Mouse (Mus musculus) kidney, adult 8-10 months (tissue): ENCODE measurements around the gene C2cd4a.
A peak's percentile ranks its signal among the peaks of the same experiment; 100 is the strongest.

Experiments
- DNase-seq, 2 experiments: peaks; one replicate each; pipeline ENCODE4 v3.0.0; 2022

Gene C2cd4a

GRCm38 (mm10) chr9:67832046-67832605 is at the start of gene C2cd4a:
Gene C2cd4a (minus strand): TSS chr9:67832330.
- DNase-seq: no peak

- DNase-seq: no peak
Measured at GRCm38 (mm10) chr9:67878197-67878769, 46.2 kb upstream of the C2cd4a start.

- DNase-seq: no peak
Measured at GRCm38 (mm10) chr9:67877081-67877718, 45.1 kb upstream of the C2cd4a start.

DNA sequence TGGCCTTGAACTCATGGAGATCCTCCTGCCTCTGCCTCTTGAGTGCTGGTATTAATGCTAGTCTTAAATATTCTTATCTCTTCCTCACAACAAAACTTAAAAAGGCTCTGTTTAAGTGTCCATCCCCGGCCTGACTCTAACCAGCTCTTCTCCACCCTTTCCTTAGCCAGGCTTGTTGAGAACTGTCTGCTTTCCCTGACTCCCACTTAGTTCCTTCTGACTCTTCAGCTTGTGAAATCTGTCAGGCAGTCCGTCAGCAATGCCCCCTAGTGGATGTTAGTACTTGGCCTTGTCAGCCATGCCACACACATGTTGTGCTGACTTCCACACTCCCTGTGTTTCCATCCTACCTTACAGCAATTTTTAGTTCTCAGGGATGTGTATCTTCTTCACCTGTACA is 43.2 kb upstream of the C2cd4a start:
- DNase-seq: peak; percentile 22 to 47

- no peak for DNase-seq
Measured at GRCm38 (mm10) chr9:67874522-67875222, 42.5 kb upstream of the C2cd4a start.

GRCm38 (mm10) chr9:67869691-67870450 is 37.7 kb upstream of the C2cd4a start:
- no peak for DNase-seq

GRCm38 (mm10) chr9:67867411-67867810 is 35.3 kb upstream of the C2cd4a start:
- DNase-seq: no peak

- DNase-seq: peak in 1 of 2 experiments; percentile 21
Measured at GRCm38 (mm10) chr9:67865411-67865810, 33.3 kb upstream of the C2cd4a start.

DNA sequence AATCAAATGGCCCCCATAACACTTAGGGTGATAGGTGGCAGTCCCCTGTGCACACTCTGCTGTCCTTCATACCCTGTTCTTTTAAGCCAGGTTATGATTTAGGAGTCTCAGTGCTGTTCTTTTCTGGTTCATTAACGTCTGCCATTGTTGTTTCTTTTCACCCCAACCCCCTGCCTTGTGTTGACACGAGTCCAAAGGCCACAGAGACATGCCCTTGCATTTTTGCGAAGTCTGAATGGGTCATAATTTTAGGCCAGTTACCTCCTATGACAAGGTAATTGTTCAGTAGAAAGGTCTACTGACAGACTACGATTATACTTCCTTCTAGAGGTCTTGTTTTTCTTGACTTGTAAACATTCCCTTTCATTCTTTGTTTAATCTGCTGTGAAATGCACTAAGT is 31.9 kb upstream of the C2cd4a start:
- DNase-seq: peak in 1 of 2 experiments; percentile 12

- DNase-seq: no peak
Measured at GRCm38 (mm10) chr9:67863332-67863731, 31.2 kb upstream of the C2cd4a start.

DNA sequence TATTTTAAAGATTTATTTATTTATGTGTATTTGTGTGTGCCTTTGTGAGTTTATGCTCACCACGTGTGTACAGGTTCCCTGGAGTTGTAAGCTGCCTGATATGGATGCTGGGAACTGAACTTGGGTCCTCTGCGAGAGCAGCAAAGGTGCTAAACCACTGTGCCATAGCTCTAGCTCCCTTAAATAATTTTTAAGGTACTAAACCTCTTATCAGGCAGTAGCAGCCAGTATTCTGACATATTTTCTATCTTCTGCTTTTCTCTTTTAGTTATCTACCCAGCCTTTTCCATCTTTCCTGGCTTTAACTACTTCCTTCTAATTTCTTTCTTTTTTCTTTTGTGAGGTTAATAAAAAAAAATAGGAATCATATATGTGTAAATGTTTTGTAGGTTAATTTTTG is 28.1 kb upstream of the C2cd4a start:
- DNase-seq: no peak

GRCm38 (mm10) chr9:67851150-67851549 is 19.0 kb upstream of the C2cd4a start:
- no peak for DNase-seq

- no peak for DNase-seq
Measured at GRCm38 (mm10) chr9:67849846-67850245, 17.7 kb upstream of the C2cd4a start.

- DNase-seq: no peak
Measured at GRCm38 (mm10) chr9:67849397-67849796, 17.3 kb upstream of the C2cd4a start.

- no peak for DNase-seq
Measured at GRCm38 (mm10) chr9:67847606-67848005, 15.5 kb upstream of the C2cd4a start.

DNA sequence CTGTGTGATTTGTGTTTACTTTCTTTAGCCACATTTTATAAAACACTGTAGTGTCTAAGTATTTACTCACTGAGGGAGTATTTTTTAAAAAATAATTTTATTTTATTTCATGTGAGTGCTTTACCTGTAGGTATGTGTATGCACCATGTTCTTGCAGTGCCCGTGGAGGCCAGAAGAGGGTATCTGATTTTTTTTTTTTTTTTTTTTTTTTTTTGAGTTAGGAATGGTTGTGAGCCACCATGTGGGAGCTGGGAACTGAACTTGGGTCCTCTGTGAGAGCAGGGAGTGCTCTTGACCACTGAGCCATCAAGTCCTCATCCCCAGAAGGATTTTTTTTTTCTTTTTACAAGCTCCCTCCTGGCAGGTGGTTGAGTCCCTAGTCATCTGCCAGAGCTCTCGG is 14.0 kb upstream of the C2cd4a start:
- no peak for DNase-seq

GRCm38 (mm10) chr9:67845648-67846047 is 13.5 kb upstream of the C2cd4a start:
- no peak for DNase-seq

GRCm38 (mm10) chr9:67845012-67845411 is 12.9 kb upstream of the C2cd4a start:
- DNase-seq: no peak

GRCm38 (mm10) chr9:67842797-67843196 is 10.7 kb upstream of the C2cd4a start:
- peak in 1 of 2 experiments; percentile 46 for DNase-seq

DNA sequence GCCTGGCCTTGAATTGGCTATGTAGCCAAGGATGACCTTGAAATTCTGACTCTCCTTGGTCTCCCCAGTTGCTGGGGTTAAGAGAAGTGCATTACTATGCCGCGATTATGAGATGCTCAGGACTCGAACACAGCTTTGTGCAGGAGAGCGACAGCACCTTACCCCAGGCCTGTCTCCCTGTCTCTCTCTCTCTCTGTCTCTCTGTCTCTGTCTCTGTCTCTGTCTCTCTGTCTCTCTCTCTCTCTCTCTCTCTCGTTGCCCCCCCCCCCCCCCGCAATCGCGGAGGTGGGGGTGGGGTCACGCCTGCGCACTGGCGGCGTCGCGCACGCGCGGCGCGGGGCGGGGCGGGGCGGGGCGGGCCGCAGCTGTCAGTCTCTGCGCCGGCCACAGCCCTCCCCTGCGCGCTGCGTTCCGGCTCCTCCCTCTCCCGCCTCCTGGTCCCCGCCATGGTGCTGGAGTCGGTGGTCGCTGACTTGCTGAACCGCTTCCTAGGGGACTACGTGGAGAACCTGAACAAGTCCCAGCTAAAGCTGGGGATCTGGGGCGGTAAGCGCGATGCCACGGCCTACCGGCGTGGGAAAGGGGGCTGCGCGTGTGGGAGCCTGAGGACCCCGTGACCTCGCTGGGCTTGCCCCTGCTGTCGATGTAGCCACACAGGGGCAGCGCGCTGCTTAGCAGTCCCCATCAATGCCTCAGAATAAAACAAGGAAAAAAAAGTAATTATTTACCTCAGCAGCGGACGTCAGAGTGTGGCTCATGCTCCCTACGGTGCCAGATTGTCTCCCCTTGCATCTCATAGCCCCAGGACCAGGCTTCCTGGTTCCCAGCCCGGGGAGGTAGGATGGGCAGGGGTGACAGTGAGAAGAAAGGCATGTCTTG is 8.1 kb upstream of the C2cd4a start, which contains the start of gene Vps13c:
TSS of gene Vps13c (plus strand) at position 416 of the 879 bp plus-strand sequence.
- DNase-seq: peak; percentile 72 to 76

DNA sequence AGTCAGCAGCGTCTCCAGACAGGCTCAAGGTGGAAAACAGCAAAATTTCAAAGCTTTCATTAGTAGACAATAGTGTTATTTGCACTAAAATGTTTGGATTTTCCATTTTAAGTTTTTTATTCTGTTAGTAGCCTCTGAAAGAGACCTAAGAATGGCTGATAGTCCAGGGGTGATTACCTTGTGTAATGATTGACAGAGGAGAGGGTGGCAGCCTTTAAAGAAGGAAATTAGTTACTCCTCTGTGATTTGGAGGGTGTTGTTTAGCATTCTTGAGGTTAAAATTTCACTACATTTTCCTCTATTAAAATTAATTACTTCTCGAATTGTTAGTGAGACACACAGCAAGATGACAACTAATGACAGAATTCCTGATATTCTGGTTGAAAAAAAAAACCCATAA is 5.2 kb upstream of the C2cd4a start:
- DNase-seq: peak in 1 of 2 experiments; percentile 56

GRCm38 (mm10) chr9:67834535-67834934 is 2.4 kb upstream of the C2cd4a start:
- no peak for DNase-seq
